ENCODE assay signal across 7 mouse cellular contexts in the genomic region with DNA sequence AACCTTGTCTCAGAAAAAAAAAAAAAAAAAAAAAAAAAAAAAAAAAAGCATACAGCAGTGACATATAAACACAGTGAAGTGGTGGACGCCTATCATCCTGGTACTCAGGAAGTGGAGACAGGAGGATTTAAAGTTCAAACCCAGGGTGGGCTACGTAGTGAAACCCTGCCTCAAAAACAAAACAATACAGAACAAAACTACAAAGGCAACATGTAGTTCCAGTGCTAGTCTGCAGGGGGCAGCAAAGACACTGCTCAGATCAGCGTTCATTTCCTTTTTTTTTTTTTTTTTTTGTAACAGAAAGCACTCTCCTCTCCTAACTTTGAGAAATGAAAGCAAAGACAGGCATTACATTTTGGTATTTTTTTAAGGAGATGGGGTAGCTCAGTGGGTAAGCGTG.
DNase-seq lines count a peak whose midpoint lies in the region; ATAC-seq lines count a peak whose summit lies in the region.

No protein-coding gene starts in this region.

- peak; percentile 43 for ATAC-seq in activated CD4-positive, CD25-positive, alpha-beta regulatory T cell, adult 4 months

- intact Hi-C loops in heart, postnatal 14 days (cut with DNase I) = loop anchor here (10.0 kb wide), 2 partner anchors 148 to 358 kb away; no protein-coding TSS in a partner anchor

- DNase-seq in ovary, postnatal 36 days (ENCODE audit: low spot score) = peak; percentile 38
- no peak for DNase-seq in ovary, postnatal 10 days (ENCODE audit: low spot score)
- peak; percentile 54 to 58 for DNase-seq in cerebellum, postnatal 36 days
- DNase-seq in heart, postnatal 14 days = peak; percentile 60 to 71
- peak; percentile 74 for DNase-seq in limb, embryonic 10.5 days (ENCODE audit: low spot score)
- peak; percentile 75 for DNase-seq in retina, postnatal 1 day

- H3K9me3 ChIP-seq in limb, embryonic 10.5 days (replicated peaks) = no peaks in the 10 kb centered on the region

- no peaks in the 10 kb centered on the region for H3K4me1 ChIP-seq in limb, embryonic 10.5 days

- WGBS in limb, embryonic 10.5 days = 28% methylated on average over 4 of the region's 4 CpGs

- H3K27ac ChIP-seq in limb, embryonic 10.5 days = no peak overlapping the region

- H3K27me3 ChIP-seq in limb, embryonic 10.5 days (ENCODE audit: low read depth, poor library complexity, severe bottlenecking) = no peaks in the 10 kb centered on the region

- no peaks in the 10 kb centered on the region for H3K36me3 ChIP-seq in limb, embryonic 10.5 days

- H3K4me3 ChIP-seq in limb, embryonic 10.5 days = no peak overlapping the region
